Mouse (Mus musculus): Measurements from ENCODE around the gene Asb5.

- TF ChIP-seq CTCF (IDR thresholded peaks at IDR 0.05; ENCODE audit: extremely low read depth, insufficient read depth, insufficient read length, insufficient replicate concordance) (no peak), POLR2A (IDR thresholded peaks at IDR 0.05; ENCODE audit: low read depth, low read length) (no peak)
Observed at GRCm38 (mm10) chr8:54596940-54597339, 67.6 kb downstream of the Asb5 start.

Data from spleen, adult 2 months (tissue).